Mouse (Mus musculus) mouse embryonic stem cell (cell line): ENCODE results near the gene Man1c1.

ENCODE experiments used
- in situ Hi-C, 2 experiments: fragments of 300-500 bp; cut with MboI; formaldehyde crosslinking; loops; 1 replicate in 1 of 2; 3 replicates in 1 of 2; pipeline ENCODE4 v1.14.3; 2019 to 2020; ENCODE audit warnings: low sequenced_read_pairs in 2 of 2, low pct_unique_long_range_greater_than_20kb in 1 of 2, mixed read lengths in 1 of 2; ENCODE audit not compliant: unreplicated experiment in 1 of 2

Man1c1 gene

GRCm38 (mm10) chr4:134621695-134622094 lies 82.4 kb downstream of the Man1c1 start:
- in situ Hi-C loops = no loop called here

- in situ Hi-C loops = no loop called here
Observed at GRCm38 (mm10) chr4:134620246-134620645, 83.8 kb downstream of the Man1c1 start.

- in situ Hi-C loops = no loop called here
Observed at GRCm38 (mm10) chr4:134619489-134619870, 84.6 kb downstream of the Man1c1 start.

GRCm38 (mm10) chr4:134618810-134619488 lies 85.1 kb downstream of the Man1c1 start:
- in situ Hi-C loops = no loop called here

- in situ Hi-C loops = no loop called here
Observed at GRCm38 (mm10) chr4:134617779-134618178, 86.3 kb downstream of the Man1c1 start.

GRCm38 (mm10) chr4:134615929-134616625 lies 88.0 kb downstream of the Man1c1 start:
- in situ Hi-C loops = no loop called here

DNA sequence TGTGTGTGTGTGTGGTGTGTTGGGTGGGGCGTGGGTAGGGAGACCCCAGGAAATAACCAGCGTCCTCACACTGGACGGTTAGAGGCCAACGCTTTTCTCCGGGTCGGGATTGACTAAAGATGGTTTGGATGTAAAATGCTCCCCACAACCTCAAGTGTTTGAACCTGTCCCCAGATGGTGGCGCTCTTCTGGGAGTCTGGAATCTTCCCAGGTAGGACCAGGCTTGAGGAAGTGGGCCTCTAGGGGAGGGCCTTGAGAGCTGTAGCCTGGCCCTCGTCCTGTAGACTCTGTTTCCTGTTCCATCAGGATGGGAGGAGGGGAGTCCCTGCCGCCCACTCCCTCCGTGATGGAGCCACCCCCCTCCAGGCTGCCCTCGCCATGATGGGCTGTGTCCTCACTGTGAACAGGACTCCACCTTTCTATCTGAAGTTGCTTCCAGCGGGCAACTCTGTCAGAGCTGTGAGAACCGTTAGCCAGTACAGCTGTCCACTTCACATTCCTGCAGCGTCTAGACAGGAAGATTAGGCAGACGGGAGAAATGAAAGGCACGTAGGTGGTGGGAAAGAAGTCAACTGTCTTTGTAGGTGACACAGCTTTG lies 91.9 kb downstream of the Man1c1 start:
- in situ Hi-C loops = no loop called here

DNA sequence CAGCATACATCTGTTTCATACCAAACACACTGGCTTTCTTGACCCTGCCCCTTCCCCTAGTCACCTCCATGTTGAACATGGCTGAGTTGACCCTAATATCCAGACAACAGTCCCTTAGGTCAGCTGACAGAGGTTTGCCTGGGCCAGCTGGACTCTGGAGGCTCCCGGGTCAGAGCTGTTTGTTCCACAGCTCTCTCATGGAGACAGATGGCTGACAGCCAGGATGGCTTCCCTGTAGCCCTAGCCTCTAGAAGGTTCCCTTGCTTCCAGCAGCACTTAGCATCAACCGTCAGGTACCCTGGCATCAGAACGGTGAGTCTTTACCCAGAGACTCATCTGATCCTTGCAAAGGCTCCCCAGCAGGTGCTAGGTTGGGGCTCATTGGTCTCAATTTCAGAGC lies 93.5 kb downstream of the Man1c1 start:
- in situ Hi-C loops = no loop called here

GRCm38 (mm10) chr4:134607679-134608078 lies 96.4 kb downstream of the Man1c1 start:
- in situ Hi-C loops = no loop called here

- in situ Hi-C loops = no loop called here
Observed at GRCm38 (mm10) chr4:134606054-134606453, 98.0 kb downstream of the Man1c1 start.

- in situ Hi-C loops = no loop called here
Observed at GRCm38 (mm10) chr4:134604472-134604871, 99.6 kb downstream of the Man1c1 start.

DNA sequence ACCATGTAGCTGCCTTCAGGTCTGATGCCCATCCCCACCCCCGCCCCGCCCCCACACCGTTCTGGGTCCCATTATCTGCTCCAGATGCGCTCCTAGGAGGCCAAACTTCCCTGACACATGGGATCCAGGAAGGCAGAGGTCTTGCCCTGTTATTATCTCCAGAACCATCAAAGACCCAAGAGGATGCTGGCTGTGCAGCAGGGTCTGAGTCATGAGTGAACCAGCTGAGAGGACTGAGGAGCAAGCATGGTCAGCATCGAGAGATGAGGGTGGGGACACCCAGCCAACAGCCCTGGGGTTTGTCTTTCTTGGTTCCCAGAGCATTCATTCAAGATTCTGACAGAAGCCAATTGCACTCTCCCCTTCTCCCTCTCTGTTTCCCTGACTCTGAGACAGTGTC lies 100.5 kb downstream of the Man1c1 start:
- in situ Hi-C loops = no loop called here

- in situ Hi-C loops = no loop called here
Observed at GRCm38 (mm10) chr4:134602610-134603009, 101.5 kb downstream of the Man1c1 start.

- in situ Hi-C loops = no loop called here
Observed at GRCm38 (mm10) chr4:134601981-134602380, 102.1 kb downstream of the Man1c1 start.

DNA sequence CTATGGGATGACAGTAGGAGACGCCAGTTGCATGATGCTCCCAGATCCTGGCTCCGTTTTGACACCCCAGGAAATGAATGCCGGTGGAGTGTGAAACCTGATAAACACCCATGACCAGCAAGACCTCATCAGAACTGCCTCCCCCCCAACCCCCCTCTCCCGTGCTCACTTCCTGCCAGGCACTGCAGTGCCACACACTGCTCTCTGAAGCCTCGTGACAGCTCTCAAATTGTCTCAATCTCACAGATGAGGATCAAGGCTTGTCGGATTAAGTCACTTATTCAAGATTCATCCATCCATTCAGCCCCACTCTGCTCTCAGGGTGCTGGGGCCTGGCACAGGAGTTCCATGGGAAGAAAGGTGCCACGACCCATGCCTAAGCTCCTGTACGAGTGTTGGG lies 102.7 kb downstream of the Man1c1 start:
- in situ Hi-C loops = no loop called here

DNA sequence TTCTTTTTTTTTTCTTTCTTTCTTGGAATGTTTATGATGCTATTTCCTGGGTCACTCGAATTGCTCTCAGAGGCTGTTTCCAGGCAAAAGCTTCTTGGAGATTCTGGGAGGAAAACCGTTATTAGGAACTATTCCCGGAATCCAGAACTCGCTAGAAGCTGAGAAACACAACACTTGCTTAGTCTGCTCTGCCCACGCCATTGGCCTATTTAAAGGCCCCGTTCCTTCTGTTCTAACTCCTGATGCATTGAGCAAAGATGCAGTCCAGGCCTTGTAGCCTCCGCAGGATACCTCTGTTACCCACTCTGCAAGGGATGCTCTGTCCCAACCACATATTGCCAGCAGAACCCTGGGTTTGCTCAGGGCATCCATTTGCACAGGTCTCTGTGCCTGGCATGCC lies 103.3 kb downstream of the Man1c1 start:
- in situ Hi-C loops = no loop called here

GRCm38 (mm10) chr4:134600060-134600459 lies 104.0 kb downstream of the Man1c1 start:
- in situ Hi-C loops = no loop called here

- in situ Hi-C loops = no loop called here
Observed at GRCm38 (mm10) chr4:134596816-134597692, 107.0 kb downstream of the Man1c1 start.
